Mouse (Mus musculus) liver, embryonic 14.5 days (tissue): ENCODE data around the gene Ahnak.

Experiments used
- CTCF ChIP-seq: IDR thresholded peaks from 2 replicates; pipeline ENCODE4 v1.5.1; 2016; ENCODE audit warnings: antibody characterized with exemption, low read depth, control low read depth
- EP300 ChIP-seq: IDR thresholded peaks from 2 replicates; pipeline ENCODE4 v1.6.1; 2016; ENCODE audit warnings: antibody characterized with exemption, low read depth

DNA sequence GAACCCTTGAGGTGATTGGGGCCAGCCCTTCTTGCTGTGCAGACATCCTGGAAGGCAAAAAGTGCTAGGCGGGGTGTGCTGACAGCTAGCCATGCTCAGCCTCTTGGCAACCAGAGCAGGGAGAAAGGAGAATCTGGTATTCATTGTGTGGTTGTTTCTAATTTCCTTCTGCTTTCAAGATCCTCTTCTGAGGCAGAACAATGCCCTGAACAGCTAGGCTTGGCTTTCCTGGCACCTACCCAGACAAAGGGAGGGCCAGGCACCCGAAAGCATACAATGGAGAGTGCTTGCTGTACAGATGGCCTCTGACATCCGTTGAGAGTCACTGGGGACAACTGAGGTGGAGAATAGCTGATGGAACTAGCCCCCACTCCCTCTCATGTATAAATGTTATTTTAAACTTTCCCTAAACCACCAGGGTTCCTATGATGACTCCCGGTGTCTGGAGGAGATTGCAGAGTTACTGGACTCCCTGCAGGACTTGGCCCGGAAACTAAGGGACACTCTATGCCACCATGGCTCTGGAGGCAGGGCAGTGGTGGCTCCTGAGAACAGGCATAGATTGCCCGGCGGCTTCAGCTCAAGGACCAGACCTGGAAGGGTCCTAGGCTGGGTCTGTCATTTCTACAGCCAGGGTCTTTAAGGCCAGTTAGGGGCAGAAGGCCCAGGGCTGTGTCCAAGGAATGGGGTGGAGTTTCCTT, 82.5 kb downstream of the Ahnak start:
- TF ChIP-seq CTCF (no peak), EP300 (no peak)
